Comparison of ENCODE assay signal across 18 mouse cellular contexts in the genomic region with DNA sequence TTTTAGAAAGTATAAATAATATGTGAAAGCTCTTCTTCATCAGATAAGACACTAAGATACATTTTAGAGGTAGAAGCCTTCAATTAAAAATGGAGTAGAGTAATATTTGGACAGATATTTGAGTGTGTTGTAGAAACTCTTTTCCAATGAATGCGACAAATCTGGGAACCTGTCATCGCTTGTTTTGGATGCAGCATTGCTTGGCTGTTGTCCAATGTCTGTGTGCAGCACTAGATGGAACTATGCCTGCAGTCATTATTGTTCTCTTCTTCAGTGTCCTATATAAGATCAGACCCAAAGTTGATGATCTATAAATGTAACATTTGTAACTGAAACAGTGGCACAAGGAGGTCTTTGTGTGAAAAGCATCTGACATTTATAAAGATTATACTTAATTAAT.
DNase-seq lines count a peak whose midpoint lies in the region; ATAC-seq and TF ChIP-seq lines count a peak whose summit lies in the region.
"Had no signal": no experiment of that assay in that cellular context is flagged by ENCODE, and none has a peak within 500 bp of the region (broad histone marks: within the 10 kb centered on the region; RNA-seq: fewer than 3 reads in every experiment).

No protein-coding gene starts in this region.

- TF ChIP-seq CTCF in lung, embryonic 14.5 days (IDR thresholded peaks at IDR 0.05; ENCODE audit: low read depth) = no peak
- no peak for TF ChIP-seq CTCF in forebrain, postnatal 0 days (IDR thresholded peaks at IDR 0.05; ENCODE audit: low read depth)

- no peak overlapping the region for H3K4me2 ChIP-seq in embryonic facial prominence, embryonic 14.5 days (ENCODE audit: low read depth, low read length)
- H3K4me2 ChIP-seq in lung, embryonic 14.5 days = no peak overlapping the region
- no peak overlapping the region for H3K4me2 ChIP-seq in forebrain, postnatal 0 days (ENCODE audit: low read depth)
- H3K4me2 ChIP-seq: embryonic facial prominence, embryonic 15.5 days; intestine, embryonic 15.5 days; liver, embryonic 12.5 days; lung, embryonic 15.5 days had no signal

- H3K36me3 ChIP-seq in embryonic facial prominence, embryonic 14.5 days (ENCODE audit: control insufficient read depth, insufficient read depth, low read length) = no peaks in the 10 kb centered on the region
- no peaks in the 10 kb centered on the region for H3K36me3 ChIP-seq in embryonic facial prominence, embryonic 10.5 days (replicated peaks)
- no peaks in the 10 kb centered on the region for H3K36me3 ChIP-seq in lung, embryonic 14.5 days (ENCODE audit: insufficient read depth)
- no peaks in the 10 kb centered on the region for H3K36me3 ChIP-seq in forebrain, postnatal 0 days (ENCODE audit: insufficient read depth)
- H3K36me3 ChIP-seq: embryonic facial prominence, embryonic 15.5 days; G1E; intestine, embryonic 15.5 days; liver, embryonic 12.5 days; lung, embryonic 15.5 days had no signal

- no peaks in the 10 kb centered on the region for H3K4me1 ChIP-seq in embryonic facial prominence, embryonic 14.5 days (ENCODE audit: control insufficient read depth, insufficient read depth, low read length)
- H3K4me1 ChIP-seq in embryonic facial prominence, embryonic 10.5 days = no peaks in the 10 kb centered on the region
- H3K4me1 ChIP-seq in lung, embryonic 14.5 days (ENCODE audit: insufficient read depth) = no peaks in the 10 kb centered on the region
- H3K4me1 ChIP-seq in forebrain, postnatal 0 days (ENCODE audit: insufficient read depth) = no peaks in the 10 kb centered on the region
- H3K4me1 ChIP-seq: embryonic facial prominence, embryonic 15.5 days; intestine, embryonic 15.5 days; liver, embryonic 12.5 days; lung, embryonic 15.5 days had no signal

- H3K27me3 ChIP-seq in embryonic facial prominence, embryonic 14.5 days (replicated peaks; ENCODE audit: control insufficient read depth, insufficient read depth, low read length) = no peaks in the 10 kb centered on the region
- H3K27me3 ChIP-seq in embryonic facial prominence, embryonic 10.5 days (replicated peaks; ENCODE audit: low read depth, poor library complexity, severe bottlenecking) = no peaks in the 10 kb centered on the region
- no peaks in the 10 kb centered on the region for H3K27me3 ChIP-seq in lung, embryonic 14.5 days (ENCODE audit: insufficient read depth, low read length)
- H3K27me3 ChIP-seq in forebrain, postnatal 0 days (ENCODE audit: insufficient read depth, low read length) = no peaks in the 10 kb centered on the region
- H3K27me3 ChIP-seq: embryonic facial prominence, embryonic 15.5 days; intestine, embryonic 15.5 days; liver, embryonic 12.5 days; lung, embryonic 15.5 days had no signal

- no peak overlapping the region for H3K9ac ChIP-seq in embryonic facial prominence, embryonic 14.5 days (ENCODE audit: low read depth, low read length)
- H3K9ac ChIP-seq in lung, embryonic 14.5 days = no peak overlapping the region
- H3K9ac ChIP-seq in forebrain, postnatal 0 days = no peak overlapping the region
- H3K9ac ChIP-seq: embryonic facial prominence, embryonic 15.5 days; intestine, embryonic 15.5 days; liver, embryonic 12.5 days; lung, embryonic 15.5 days had no signal

- no peak overlapping the region for H3K27ac ChIP-seq in embryonic facial prominence, embryonic 14.5 days (replicated peaks; ENCODE audit: low read depth, low read length)
- H3K27ac ChIP-seq in embryonic facial prominence, embryonic 10.5 days (replicated peaks) = no peak overlapping the region
- no peak overlapping the region for H3K27ac ChIP-seq in lung, embryonic 14.5 days (ENCODE audit: low read depth)
- no peak overlapping the region for H3K27ac ChIP-seq in forebrain, postnatal 0 days (ENCODE audit: low read depth, low read length)
- H3K27ac ChIP-seq: embryonic facial prominence, embryonic 15.5 days; intestine, embryonic 15.5 days; kidney, postnatal 0 days; layer of hippocampus, adult 2 months; liver, embryonic 12.5 days; lung, embryonic 15.5 days; stomach, postnatal 0 days had no signal

- DNase-seq in embryonic facial prominence, embryonic 14.5 days (ENCODE audit: low spot score) = peak; percentile 23
- DNase-seq in embryonic facial prominence, embryonic 10.5 days (ENCODE audit: low spot score) = no peak
- peak; percentile 10 for DNase-seq in lung, embryonic 14.5 days
- DNase-seq in lung, postnatal 4 days = no peak
- peak; percentile 62 for DNase-seq in cerebellum, adult 8-10 months
- DNase-seq in forebrain, postnatal 0 days = peak; percentile 49
- no peak for DNase-seq in spleen, postnatal 10 days (ENCODE audit: low spot score in 2 of 2)
- DNase-seq in adrenal gland, adult 18-20 months (ENCODE audit: low spot score in 2 of 2) = no peak
- DNase-seq: heart, adult 18-20 months had no signal

- no peak for ATAC-seq in embryonic facial prominence, embryonic 14.5 days (ENCODE audit: low read depth)
- no peak for ATAC-seq in lung, embryonic 14.5 days (ENCODE audit: insufficient read depth)
- no peak for ATAC-seq in forebrain, postnatal 0 days
- ATAC-seq: CD4-positive, CD25-positive, alpha-beta regulatory T cell, adult 4 months; intestine, embryonic 15.5 days; liver, embryonic 12.5 days had no signal

- 69% methylated on average over 2 of the region's 2 CpGs for WGBS in embryonic facial prominence, embryonic 14.5 days
- WGBS in embryonic facial prominence, embryonic 10.5 days = 95% methylated on average over 2 of the region's 2 CpGs
- 81% methylated on average over 2 of the region's 2 CpGs for WGBS in lung, embryonic 14.5 days
- WGBS in forebrain, postnatal 0 days = 28% methylated on average over 2 of the region's 2 CpGs

- H3K9me3 ChIP-seq in embryonic facial prominence, embryonic 14.5 days (ENCODE audit: control insufficient read depth, low read length) = no peaks in the 10 kb centered on the region
- no peaks in the 10 kb centered on the region for H3K9me3 ChIP-seq in embryonic facial prominence, embryonic 10.5 days
- H3K9me3 ChIP-seq in lung, embryonic 14.5 days (ENCODE audit: low read depth, low read length) = no peaks in the 10 kb centered on the region
- H3K9me3 ChIP-seq in forebrain, postnatal 0 days (ENCODE audit: low read length) = no peaks in the 10 kb centered on the region
- H3K9me3 ChIP-seq: embryonic facial prominence, embryonic 15.5 days; G1E; intestine, embryonic 15.5 days; liver, embryonic 12.5 days; lung, embryonic 15.5 days had no signal

- H3K4me3 ChIP-seq in embryonic facial prominence, embryonic 14.5 days (ENCODE audit: low read depth, low read length) = no peak overlapping the region
- no peak overlapping the region for H3K4me3 ChIP-seq in embryonic facial prominence, embryonic 10.5 days
- H3K4me3 ChIP-seq in lung, embryonic 14.5 days (ENCODE audit: low read depth, low read length) = no peak overlapping the region
- no peak overlapping the region for H3K4me3 ChIP-seq in forebrain, postnatal 0 days (ENCODE audit: low read depth, low read length)
- H3K4me3 ChIP-seq: embryonic facial prominence, embryonic 15.5 days; intestine, embryonic 15.5 days; layer of hippocampus, adult 2 months; liver, embryonic 12.5 days; lung, embryonic 15.5 days had no signal

Comparison
In these comparisons a context has a peak if more than half of its experiments do, and no peak if none do; other contexts are left out.
1. DNase-seq: peak in embryonic facial prominence, embryonic 14.5 days (single experiment), lung, embryonic 14.5 days (single experiment), cerebellum, adult 8-10 months (single experiment) and forebrain, postnatal 0 days (single experiment); none in embryonic facial prominence, embryonic 10.5 days (single experiment), lung, postnatal 4 days (0 of 2), spleen, postnatal 10 days (0 of 2) and adrenal gland, adult 18-20 months (0 of 2).